Mouse (Mus musculus) heart, embryonic 11.5 days (tissue): ENCODE results near the gene Peak1. TPM values are rescaled to one million over a fixed set of nuclear protein-coding genes. Genes with fewer than 3 reads are reported as not detected.

Experiments used
- ATAC-seq: fragments of 200-750 bp; cut with Nextera tagmentation; replicated peaks from 2 replicates; pipeline ENCODE4 v1.8.0; 2017; ENCODE audit warnings: moderate library complexity; ENCODE audit not compliant: insufficient number of reproducible peaks, low FRiP score, low TSS enrichment
- H3K27ac ChIP-seq: fragments of 300-500 bp; sonication (generic); 2 replicates; pipeline ENCODE4 v1.5.1; 2014; ENCODE audit warnings: mild to moderate bottlenecking, low read depth, low read length
- H3K27me3 ChIP-seq: fragments of 300-500 bp; sonication (generic); 2 replicates; pipeline ENCODE4 v1.6.1; 2014; ENCODE audit warnings: mild to moderate bottlenecking, low read length, mixed read lengths; ENCODE audit not compliant: control insufficient read depth, insufficient read depth
- H3K36me3 ChIP-seq: fragments of 300-500 bp; sonication (generic); 2 replicates; pipeline ENCODE4 v1.6.1; 2014; ENCODE audit warnings: mild to moderate bottlenecking, low read length, moderate library complexity, mixed read lengths; ENCODE audit not compliant: control insufficient read depth, insufficient read depth
- H3K4me1 ChIP-seq: fragments of 300-500 bp; sonication (generic); 2 replicates; pipeline ENCODE4 v1.6.1; 2014; ENCODE audit warnings: low read length; ENCODE audit not compliant: control insufficient read depth, insufficient read depth
- H3K4me2 ChIP-seq: fragments of 300-500 bp; sonication (generic); 2 replicates; pipeline ENCODE4 v1.6.1; 2014; ENCODE audit warnings: mild to moderate bottlenecking, moderate library complexity
- H3K4me3 ChIP-seq: fragments of 300-500 bp; sonication (generic); 2 replicates; pipeline ENCODE4 v1.5.1; 2014; ENCODE audit warnings: low read depth, low read length
- H3K9ac ChIP-seq: fragments of 300-500 bp; sonication (generic); 2 replicates; pipeline ENCODE4 v1.6.1; 2014; ENCODE audit warnings: mild to moderate bottlenecking, low read depth, low read length, moderate library complexity
- H3K9me3 ChIP-seq: fragments of 300-500 bp; sonication (generic); replicated peaks from 2 replicates; pipeline ENCODE4 v1.6.1; 2016; ENCODE audit warnings: low read length; ENCODE audit not compliant: control insufficient read depth
- WGBS: fragments of 180-500 bp; shearing (Covaris S2); extraction: QIAGEN DNeasy Blood & Tissue Kit; methylation state at CpG from one replicate; pipeline ENCODE4 v1.1.7; 2014; ENCODE audit not compliant: insufficient replicate concordance; 5-methylcytosine and 5-hydroxymethylcytosine counted together
- polyA plus RNA-seq: library from polyadenylated mRNA; unstranded; fragments of >200 nt; fragmentation: Nextera tagmentation; extraction: Ambion mirVana; gene quantifications from 2 replicates; pipeline ENCODE4 v1.2.1, GENCODE M21; 2014

Peak1 gene
- polyA plus RNA-seq, 1 experiment from 2014 or later = 16.1 TPM

DNA sequence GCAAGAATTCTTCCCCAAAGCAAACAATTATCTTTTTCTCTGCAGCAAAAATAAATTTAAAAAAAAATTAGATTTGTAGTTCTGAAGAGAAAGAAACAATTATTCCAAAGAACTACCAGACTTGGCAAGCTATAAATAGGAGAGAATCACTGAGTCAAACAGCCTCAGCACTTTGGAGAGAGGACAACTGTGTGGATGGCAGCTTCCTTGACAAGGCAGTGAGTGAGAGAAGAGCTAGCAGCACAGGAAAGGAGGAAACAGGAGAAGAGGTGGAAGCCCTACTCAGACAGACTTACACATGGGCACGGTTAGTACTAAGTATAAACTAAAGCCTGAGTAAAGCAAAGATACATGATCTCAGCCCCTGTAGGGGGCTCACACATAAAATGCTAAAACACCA lies 21.6 kb downstream of the Peak1 start:
- H3K27ac ChIP-seq = no peak overlapping the region
- no peak for ATAC-seq

DNA sequence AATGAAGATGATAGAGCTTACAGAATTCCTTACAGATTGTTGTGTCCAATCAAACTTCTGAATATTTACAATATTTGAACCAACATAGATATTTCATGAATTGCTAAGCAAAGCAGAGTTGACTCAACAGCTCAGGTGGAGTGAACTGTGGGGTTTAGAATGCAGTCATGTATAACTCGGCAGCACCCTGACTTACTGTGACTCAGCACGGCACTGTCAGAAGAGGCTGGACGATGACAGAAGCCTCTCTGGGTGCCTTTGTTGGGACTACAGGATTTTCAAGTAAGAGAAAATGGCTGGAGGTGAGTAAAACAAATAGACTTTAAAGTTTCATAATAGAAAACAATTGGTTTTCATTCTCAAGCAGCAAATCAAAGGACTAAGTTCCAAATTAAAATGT lies 25.0 kb downstream of the Peak1 start:
- Histone ChIP-seq H3K9me3 (no peaks in the 10 kb centered on the region), H3K9ac (no peak overlapping the region), H3K27me3 (no peaks in the 10 kb centered on the region), H3K4me3 (no peak overlapping the region), H3K4me1 (peaks cover 9% of the 10 kb centered on the region; the same call in 1 of the 2 replicates), H3K4me2 (no peak overlapping the region), H3K36me3 (no peaks in the 10 kb centered on the region), H3K27ac (no peak overlapping the region)
- WGBS = 68% methylated on average over 3 of the region's 3 CpGs
- no peak for ATAC-seq

More for the DNA sequence above, 21.6 kb downstream of the Peak1 start:
- no peak overlapping the region for H3K4me3 ChIP-seq
- 37% methylated on average over 1 of the region's 1 CpGs for WGBS
- peaks cover 14% of the 10 kb centered on the region for H3K4me1 ChIP-seq
- H3K27me3 ChIP-seq = no peaks in the 10 kb centered on the region
- no peak overlapping the region for H3K4me2 ChIP-seq
- no peaks in the 10 kb centered on the region for H3K9me3 ChIP-seq
- no peak overlapping the region for H3K9ac ChIP-seq
- H3K36me3 ChIP-seq = no peaks in the 10 kb centered on the region

DNA sequence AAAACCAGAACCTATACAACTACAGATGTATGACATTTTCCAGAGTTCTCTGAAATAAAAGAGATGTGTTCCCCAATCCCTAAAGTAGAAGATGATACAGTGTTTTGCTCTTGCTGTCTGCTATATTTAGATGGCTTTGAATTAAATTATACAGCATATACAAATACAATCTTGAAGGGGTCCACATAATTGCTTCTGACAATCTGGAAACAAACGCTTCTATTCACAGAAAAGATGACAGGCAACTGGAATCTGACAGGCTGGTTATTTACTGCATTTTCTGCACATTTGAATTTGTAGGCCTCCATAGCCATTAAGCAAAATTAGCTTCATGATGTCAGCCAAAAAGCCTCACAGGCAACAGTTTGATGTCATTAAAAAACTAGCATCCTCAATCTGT lies 35.1 kb downstream of the Peak1 start:
- Histone ChIP-seq H3K4me1 (no peaks in the 10 kb centered on the region), H3K4me3 (no peak overlapping the region)
- WGBS = 89% methylated on average over 1 of the region's 1 CpGs

DNA sequence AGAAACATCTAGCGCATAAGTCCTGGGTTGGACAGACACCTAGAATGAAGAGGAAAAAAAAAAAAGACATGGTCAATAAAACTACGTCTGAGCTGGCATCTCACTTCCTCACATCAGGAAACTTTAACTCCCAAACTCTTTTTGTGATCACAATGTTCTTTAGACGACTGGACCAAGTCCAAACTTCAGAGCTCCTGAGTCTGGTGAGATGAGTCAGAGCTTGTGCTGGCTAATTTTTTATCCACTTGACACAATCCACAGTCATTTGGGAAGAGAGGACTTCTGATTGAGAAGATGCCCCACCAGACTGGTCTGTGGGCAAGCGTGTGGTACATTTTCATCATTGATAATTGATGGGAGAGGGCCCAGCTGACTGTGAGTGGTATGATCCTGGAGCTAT lies 43.5 kb downstream of the Peak1 start:
- no peak overlapping the region for H3K4me3 ChIP-seq
- no peak for ATAC-seq
- no peak overlapping the region for H3K27ac ChIP-seq
- no peaks in the 10 kb centered on the region for H3K36me3 ChIP-seq
- H3K27me3 ChIP-seq = no peaks in the 10 kb centered on the region
- H3K9ac ChIP-seq = no peak overlapping the region
- no peaks in the 10 kb centered on the region for H3K9me3 ChIP-seq
- H3K4me1 ChIP-seq = peaks cover 8% of the 10 kb centered on the region; the same call in 1 of the 2 replicates
- no peak overlapping the region for H3K4me2 ChIP-seq
- 72% methylated on average over 4 of the region's 4 CpGs for WGBS

More for the DNA sequence above, 35.1 kb downstream of the Peak1 start:
- no peak for ATAC-seq
- Histone ChIP-seq H3K36me3 (no peaks in the 10 kb centered on the region), H3K27ac (no peak overlapping the region), H3K4me2 (no peak overlapping the region), H3K9me3 (no peaks in the 10 kb centered on the region), H3K27me3 (no peaks in the 10 kb centered on the region), H3K9ac (no peak overlapping the region)

DNA sequence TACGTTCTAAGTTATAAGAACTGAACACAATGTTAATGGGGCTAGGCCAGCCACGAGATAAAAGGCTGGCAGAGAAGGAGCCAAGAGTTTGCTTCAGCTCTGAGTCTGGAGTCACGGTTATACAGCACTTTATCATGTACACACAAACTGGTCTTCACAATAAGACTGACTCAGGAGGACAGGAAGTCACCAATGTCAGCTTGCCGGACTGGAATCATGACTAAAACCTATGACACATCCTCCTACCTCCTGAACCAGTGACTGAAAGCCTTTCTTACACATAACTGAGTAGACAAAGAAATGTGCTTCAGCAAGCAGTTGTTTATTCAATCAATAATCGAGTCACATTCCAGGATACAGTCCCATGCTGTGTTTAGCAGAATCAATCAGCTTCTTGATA lies 47.2 kb downstream of the Peak1 start:
- no peak for ATAC-seq
- H3K27me3 ChIP-seq = no peaks in the 10 kb centered on the region
- H3K36me3 ChIP-seq = no peaks in the 10 kb centered on the region
- no peaks in the 10 kb centered on the region for H3K9me3 ChIP-seq
- H3K4me1 ChIP-seq = peaks cover 5% of the 10 kb centered on the region; the same call in 1 of the 2 replicates
- no peak overlapping the region for H3K4me2 ChIP-seq
- no peak overlapping the region for H3K4me3 ChIP-seq
- no peak overlapping the region for H3K27ac ChIP-seq
- no peak overlapping the region for H3K9ac ChIP-seq
- 56% methylated on average over 5 of the region's 5 CpGs for WGBS

DNA sequence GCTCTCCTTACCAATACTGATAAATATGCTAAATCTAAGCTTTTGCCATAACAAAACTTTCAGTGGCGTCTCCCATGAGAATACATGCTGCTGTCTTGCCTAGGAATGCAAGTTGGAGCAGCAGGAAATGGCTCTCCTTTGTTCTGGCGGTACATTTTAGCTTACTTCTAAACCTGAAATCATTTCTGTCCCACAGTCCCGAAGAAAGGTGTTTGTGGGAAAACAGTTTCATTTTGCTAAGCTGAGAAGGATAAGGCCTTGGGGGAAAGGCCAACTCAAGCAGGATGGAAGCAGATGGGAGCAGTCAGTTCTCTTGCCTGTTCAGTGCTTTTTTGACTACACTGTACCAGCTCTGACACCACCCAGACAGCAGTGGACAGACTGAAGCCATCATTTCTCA lies 49.1 kb downstream of the Peak1 start:
- no peak overlapping the region for H3K9ac ChIP-seq
- ATAC-seq = no peak
- no peaks in the 10 kb centered on the region for H3K9me3 ChIP-seq
- 53% methylated on average over 3 of the region's 3 CpGs for WGBS
- no peaks in the 10 kb centered on the region for H3K36me3 ChIP-seq
- H3K4me2 ChIP-seq = no peak overlapping the region
- H3K27ac ChIP-seq = 0 out of 2 replicates have a peak overlapping the region, but pooled peaks have one; percentile 15
- H3K4me3 ChIP-seq = no peak overlapping the region
- peaks cover 5% of the 10 kb centered on the region; the same call in 1 of the 2 replicates for H3K4me1 ChIP-seq
- no peaks in the 10 kb centered on the region for H3K27me3 ChIP-seq

DNA sequence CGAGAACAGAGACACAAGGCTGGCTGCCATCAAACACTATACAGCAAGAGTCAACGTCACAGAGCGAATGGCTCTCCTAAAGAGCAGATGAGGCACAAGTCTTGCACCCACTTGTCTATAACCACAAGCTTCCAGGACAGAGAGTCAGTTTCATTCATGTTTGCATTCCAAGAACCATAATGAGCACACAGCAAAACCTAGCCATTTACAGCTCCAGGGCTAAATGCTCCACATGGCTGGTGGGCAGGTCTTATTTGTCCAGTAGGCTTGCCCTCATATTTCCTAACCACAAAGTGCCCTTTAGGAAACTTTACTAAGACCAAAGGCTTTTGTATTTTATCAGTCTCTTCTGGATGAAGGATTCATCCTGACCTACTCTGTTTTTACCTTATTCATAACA lies 54.6 kb downstream of the Peak1 start:
- ATAC-seq = no peak
- no peaks in the 10 kb centered on the region for H3K27me3 ChIP-seq
- no peak overlapping the region for H3K9ac ChIP-seq
- H3K4me2 ChIP-seq = no peak overlapping the region
- H3K9me3 ChIP-seq = no peaks in the 10 kb centered on the region
- WGBS = 88% methylated on average over 3 of the region's 3 CpGs
- no peak overlapping the region for H3K27ac ChIP-seq
- no peaks in the 10 kb centered on the region for H3K36me3 ChIP-seq
- 0 out of 2 replicates have a peak, but pooled peaks cover 2% of the 10 kb centered on the region for H3K4me1 ChIP-seq
- H3K4me3 ChIP-seq = no peak overlapping the region

DNA sequence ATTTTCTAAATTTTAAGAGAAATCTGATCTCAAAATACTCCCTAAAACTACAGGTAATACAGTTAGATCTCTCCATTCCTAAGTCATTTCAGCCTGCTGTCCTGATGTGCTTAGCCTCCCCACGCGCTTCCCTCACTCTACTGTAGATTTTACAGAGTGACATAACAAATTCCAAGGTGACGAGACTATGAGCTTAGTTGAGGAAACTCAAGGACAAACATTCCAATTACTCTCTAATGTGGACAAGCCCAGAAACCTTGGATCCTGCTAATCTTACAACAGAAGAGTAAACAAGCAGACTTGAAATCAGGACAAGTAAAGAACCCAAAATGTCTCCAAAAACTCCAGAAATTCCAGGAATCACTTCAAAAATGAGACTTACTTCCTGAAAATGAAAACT lies 58.6 kb downstream of the Peak1 start:
- Histone ChIP-seq H3K9ac (no peak overlapping the region), H3K4me2 (no peak overlapping the region), H3K4me3 (no peak overlapping the region), H3K27me3 (no peaks in the 10 kb centered on the region), H3K36me3 (no peaks in the 10 kb centered on the region), H3K4me1 (0 out of 2 replicates have a peak, but pooled peaks cover 2% of the 10 kb centered on the region), H3K9me3 (no peaks in the 10 kb centered on the region), H3K27ac (no peak overlapping the region)
- ATAC-seq = no peak
- 62% methylated on average over 3 of the region's 3 CpGs for WGBS

DNA sequence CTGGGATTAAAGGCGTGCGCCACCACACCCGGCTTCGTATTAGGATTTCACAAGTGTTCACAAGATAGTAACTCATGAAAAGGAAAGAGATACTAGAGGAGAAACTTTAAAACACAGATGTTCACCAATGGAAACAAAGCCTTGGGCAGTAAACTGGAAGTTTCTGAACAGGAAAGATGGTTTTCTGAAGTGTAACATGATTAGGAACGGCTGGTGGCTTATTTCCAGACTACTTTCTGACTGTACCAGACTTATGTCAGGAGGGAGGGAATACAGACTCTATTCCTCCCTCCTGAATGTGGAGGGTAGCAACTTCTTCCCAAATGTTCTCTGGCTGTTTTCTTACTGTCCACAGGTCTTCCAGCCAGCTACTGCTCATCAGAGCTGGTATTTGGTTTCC lies 62.7 kb downstream of the Peak1 start:
- Histone ChIP-seq H3K4me3 (no peak overlapping the region), H3K4me2 (no peak overlapping the region), H3K36me3 (no peaks in the 10 kb centered on the region), H3K27me3 (no peaks in the 10 kb centered on the region), H3K9me3 (no peaks in the 10 kb centered on the region), H3K27ac (no peak overlapping the region), H3K4me1 (0 out of 2 replicates have a peak, but pooled peaks cover 2% of the 10 kb centered on the region), H3K9ac (no peak overlapping the region)
- no peak for ATAC-seq
- 83% methylated on average over 5 of the region's 5 CpGs for WGBS
